Mouse (Mus musculus): ENCODE measurements around the gene Fig4. TPM values are rescaled to one million over a fixed set of nuclear protein-coding genes. Genes with fewer than 3 reads are reported as not detected.

Fig4 gene
- total RNA-seq, 2 experiments from 2014 or later: 30.1 to 31.5 TPM

- intact Hi-C loops (cut with DNase I): no loop called here
- DNase-seq (ENCODE audit: low spot score in 2 of 2): no peak
Observed at GRCm38 (mm10) chr10:41278808-41279207, 24.3 kb downstream of the Fig4 start.

GRCm38 (mm10) chr10:41274871-41275270, 28.2 kb downstream of the Fig4 start:
- intact Hi-C loops (cut with DNase I): loop anchor here (5.0 kb wide), 2 partner anchors 258 to 273 kb away; no protein-coding TSS in a partner anchor

GRCm38 (mm10) chr10:41271860-41272259, 31.2 kb downstream of the Fig4 start:
- peak; percentile 33 to 42 for DNase-seq (ENCODE audit: low spot score in 2 of 2)
- intact Hi-C loops (cut with DNase I): loop anchor here (5.0 kb wide), 2 partner anchors 255 to 270 kb away; no protein-coding TSS in a partner anchor

More at GRCm38 (mm10) chr10:41274871-41275270, 28.2 kb downstream of the Fig4 start:
- no peak for DNase-seq (ENCODE audit: low spot score in 2 of 2)

GRCm38 (mm10) chr10:41261889-41262288, 41.2 kb downstream of the Fig4 start:
- intact Hi-C loops (cut with DNase I): no loop called here
- no peak for DNase-seq (ENCODE audit: low spot score in 2 of 2)

GRCm38 (mm10) chr10:41261218-41261617, 41.8 kb downstream of the Fig4 start:
- intact Hi-C loops (cut with DNase I): no loop called here
- DNase-seq (ENCODE audit: low spot score in 2 of 2): no peak

- intact Hi-C loops (cut with DNase I): no loop called here
Observed at GRCm38 (mm10) chr10:41260243-41261006, 42.6 kb downstream of the Fig4 start.

GRCm38 (mm10) chr10:41250749-41251065, 52.4 kb downstream of the Fig4 start:
- no peak for DNase-seq (ENCODE audit: low spot score in 2 of 2)
- intact Hi-C loops (cut with DNase I): no loop called here

More at GRCm38 (mm10) chr10:41260243-41261006, 42.6 kb downstream of the Fig4 start:
- DNase-seq (ENCODE audit: low spot score in 2 of 2): no peak

GRCm38 (mm10) chr10:41250045-41250748, 52.9 kb downstream of the Fig4 start:
- DNase-seq (ENCODE audit: low spot score in 2 of 2): no peak
- intact Hi-C loops (cut with DNase I): no loop called here

- intact Hi-C loops (cut with DNase I): no loop called here
- no peak for DNase-seq (ENCODE audit: low spot score in 2 of 2)
Observed at GRCm38 (mm10) chr10:41249006-41249659, 53.9 kb downstream of the Fig4 start.

GRCm38 (mm10) chr10:41247800-41248473, 55.1 kb downstream of the Fig4 start:
- intact Hi-C loops (cut with DNase I): no loop called here

GRCm38 (mm10) chr10:41246111-41246510, 56.9 kb downstream of the Fig4 start:
- intact Hi-C loops (cut with DNase I): no loop called here
- no peak for DNase-seq (ENCODE audit: low spot score in 2 of 2)

More at GRCm38 (mm10) chr10:41247800-41248473, 55.1 kb downstream of the Fig4 start:
- no peak for DNase-seq (ENCODE audit: low spot score in 2 of 2)

- intact Hi-C loops (cut with DNase I): no loop called here
- DNase-seq (ENCODE audit: low spot score in 2 of 2): no peak
Observed at GRCm38 (mm10) chr10:41245477-41245876, 57.6 kb downstream of the Fig4 start.

GRCm38 (mm10) chr10:41245028-41245427, 58.0 kb downstream of the Fig4 start:
- intact Hi-C loops (cut with DNase I): no loop called here
- no peak for DNase-seq (ENCODE audit: low spot score in 2 of 2)

- intact Hi-C loops (cut with DNase I): no loop called here
- DNase-seq (ENCODE audit: low spot score in 2 of 2): no peak
Observed at GRCm38 (mm10) chr10:41243930-41244329, 59.1 kb downstream of the Fig4 start.

- intact Hi-C loops (cut with DNase I): no loop called here
- DNase-seq (ENCODE audit: low spot score in 2 of 2): no peak
Observed at GRCm38 (mm10) chr10:41241558-41242242, 61.4 kb downstream of the Fig4 start.

GRCm38 (mm10) chr10:41241080-41241479, 62.0 kb downstream of the Fig4 start:
- intact Hi-C loops (cut with DNase I): no loop called here

GRCm38 (mm10) chr10:41236020-41236419, 67.0 kb downstream of the Fig4 start:
- DNase-seq (ENCODE audit: low spot score in 2 of 2): no peak
- intact Hi-C loops (cut with DNase I): no loop called here

More at GRCm38 (mm10) chr10:41241080-41241479, 62.0 kb downstream of the Fig4 start:
- DNase-seq (ENCODE audit: low spot score in 2 of 2): no peak

- intact Hi-C loops (cut with DNase I): no loop called here
Observed at GRCm38 (mm10) chr10:41235584-41235983, 67.5 kb downstream of the Fig4 start.

GRCm38 (mm10) chr10:41235159-41235558, 67.9 kb downstream of the Fig4 start:
- intact Hi-C loops (cut with DNase I): no loop called here
- no peak for DNase-seq (ENCODE audit: low spot score in 2 of 2)

More at GRCm38 (mm10) chr10:41235584-41235983, 67.5 kb downstream of the Fig4 start:
- no peak for DNase-seq (ENCODE audit: low spot score in 2 of 2)

Measured in left cerebral cortex, postnatal 14 days (tissue).